Mouse (Mus musculus): ENCODE results near the gene Dbndd2.

The Dbndd2 gene

GRCm38 (mm10) chr2:164448921-164449320 is 37.0 kb upstream of the Dbndd2 start:
- H3K27me3 ChIP-seq (ENCODE audit: insufficient read depth, low read length): peaks cover 19% of the 10 kb centered on the region; the same call in 1 of the 2 replicates
- H3K4me1 ChIP-seq (replicated peaks; ENCODE audit: low read depth, low read length): peaks cover 52% of the 10 kb centered on the region
- H3K4me3 ChIP-seq (replicated peaks; ENCODE audit: low read length): no peak overlapping the region
- no peaks in the 10 kb centered on the region for H3K36me3 ChIP-seq (ENCODE audit: insufficient read depth, low read length)
- no peak for TF ChIP-seq NANOG (IDR thresholded peaks at IDR 0.05; ENCODE audit: borderline replicate concordance, low read length)
- no peak for TF ChIP-seq POU5F1 (IDR thresholded peaks at IDR 0.05; ENCODE audit: borderline replicate concordance, low read length)
- no peak for TF ChIP-seq CTCF (conservative IDR thresholded peaks at IDR 0.05; ENCODE audit: low read length)
- H3K9me3 ChIP-seq (ENCODE audit: low read length): 0 out of 2 replicates have a peak, but pooled peaks cover 3% of the 10 kb centered on the region

GRCm38 (mm10) chr2:164449341-164450042 is 36.4 kb upstream of the Dbndd2 start:
- Histone ChIP-seq H3K27me3 (ENCODE audit: insufficient read depth, low read length) (peaks cover 14% of the 10 kb centered on the region; the same call in 1 of the 2 replicates), H3K9me3 (ENCODE audit: low read length) (0 out of 2 replicates have a peak, but pooled peaks cover 3% of the 10 kb centered on the region), H3K4me1 (replicated peaks; ENCODE audit: low read depth, low read length) (peaks cover 52% of the 10 kb centered on the region), H3K36me3 (ENCODE audit: insufficient read depth, low read length) (no peaks in the 10 kb centered on the region), H3K4me3 (replicated peaks; ENCODE audit: low read length) (no peak overlapping the region)
- TF ChIP-seq POU5F1 (IDR thresholded peaks at IDR 0.05; ENCODE audit: borderline replicate concordance, low read length) (no peak), CTCF (conservative IDR thresholded peaks at IDR 0.05; ENCODE audit: low read length) (no peak), NANOG (IDR thresholded peaks at IDR 0.05; ENCODE audit: borderline replicate concordance, low read length) (no peak)

- H3K27me3 ChIP-seq (ENCODE audit: insufficient read depth, low read length): peaks cover 13% of the 10 kb centered on the region; the same call in 1 of the 2 replicates
- peaks cover 66% of the 10 kb centered on the region for H3K4me1 ChIP-seq (replicated peaks; ENCODE audit: low read depth, low read length)
- H3K36me3 ChIP-seq (ENCODE audit: insufficient read depth, low read length): no peaks in the 10 kb centered on the region
- 0 out of 2 replicates have a peak overlapping the region, but pooled peaks have one; percentile 10 for H3K4me3 ChIP-seq (replicated peaks; ENCODE audit: low read length)
- TF ChIP-seq CTCF (conservative IDR thresholded peaks at IDR 0.05; ENCODE audit: low read length) (no peak), POU5F1 (IDR thresholded peaks at IDR 0.05; ENCODE audit: borderline replicate concordance, low read length) (no peak), NANOG (IDR thresholded peaks at IDR 0.05; ENCODE audit: borderline replicate concordance, low read length) (peak; percentile 3; the same call in 1 of the 2 replicates)
- H3K9me3 ChIP-seq (ENCODE audit: low read length): 0 out of 2 replicates have a peak, but pooled peaks cover 3% of the 10 kb centered on the region
Observed at GRCm38 (mm10) chr2:164452000-164452676, 33.8 kb upstream of the Dbndd2 start.

- 0 out of 2 replicates have a peak, but pooled peaks cover 3% of the 10 kb centered on the region for H3K9me3 ChIP-seq (ENCODE audit: low read length)
- peaks cover 74% of the 10 kb centered on the region for H3K4me1 ChIP-seq (replicated peaks; ENCODE audit: low read depth, low read length)
- no peak overlapping the region for H3K4me3 ChIP-seq (replicated peaks; ENCODE audit: low read length)
- H3K36me3 ChIP-seq (ENCODE audit: insufficient read depth, low read length): no peaks in the 10 kb centered on the region
- H3K27me3 ChIP-seq (ENCODE audit: insufficient read depth, low read length): peaks cover 13% of the 10 kb centered on the region; the same call in 1 of the 2 replicates
- TF ChIP-seq POU5F1 (IDR thresholded peaks at IDR 0.05; ENCODE audit: borderline replicate concordance, low read length): no peak
- TF ChIP-seq CTCF (conservative IDR thresholded peaks at IDR 0.05; ENCODE audit: low read length): no peak
- no peak for TF ChIP-seq NANOG (IDR thresholded peaks at IDR 0.05; ENCODE audit: borderline replicate concordance, low read length)
Observed at GRCm38 (mm10) chr2:164453047-164453757, 32.7 kb upstream of the Dbndd2 start.

- no peak for TF ChIP-seq NANOG (IDR thresholded peaks at IDR 0.05; ENCODE audit: borderline replicate concordance, low read length)
- Histone ChIP-seq H3K4me3 (replicated peaks; ENCODE audit: low read length) (no peak overlapping the region), H3K4me1 (replicated peaks; ENCODE audit: low read depth, low read length) (peaks cover 81% of the 10 kb centered on the region), H3K9me3 (ENCODE audit: low read length) (0 out of 2 replicates have a peak, but pooled peaks cover 3% of the 10 kb centered on the region), H3K36me3 (ENCODE audit: insufficient read depth, low read length) (no peaks in the 10 kb centered on the region), H3K27me3 (ENCODE audit: insufficient read depth, low read length) (peaks cover 10% of the 10 kb centered on the region; the same call in 1 of the 2 replicates)
Observed at GRCm38 (mm10) chr2:164453887-164454500, 31.9 kb upstream of the Dbndd2 start.

DNA sequence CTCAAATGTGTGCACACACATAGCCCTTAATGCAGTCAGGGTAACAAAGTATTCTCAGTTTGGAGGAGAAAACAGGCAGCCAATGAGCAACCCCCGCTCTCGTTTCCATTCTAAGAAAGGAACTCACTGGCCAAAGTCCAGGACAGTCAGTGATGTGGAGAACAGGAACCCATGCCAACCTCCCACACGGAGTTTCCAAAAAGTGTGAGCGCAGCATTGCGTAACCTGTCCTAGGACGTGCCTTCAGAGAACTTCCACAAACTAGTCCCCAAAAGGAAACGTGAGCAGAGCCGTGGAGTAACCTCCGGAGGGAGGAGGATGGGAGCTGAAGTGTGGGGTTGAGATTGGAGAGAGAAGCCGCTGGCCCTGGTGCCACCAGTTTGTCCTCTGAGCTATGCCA is 31.1 kb upstream of the Dbndd2 start:
- Histone ChIP-seq H3K9me3 (ENCODE audit: low read length) (0 out of 2 replicates have a peak, but pooled peaks cover 3% of the 10 kb centered on the region), H3K4me1 (replicated peaks; ENCODE audit: low read depth, low read length) (peaks cover 81% of the 10 kb centered on the region), H3K36me3 (ENCODE audit: insufficient read depth, low read length) (no peaks in the 10 kb centered on the region), H3K27me3 (ENCODE audit: insufficient read depth, low read length) (0 out of 2 replicates have a peak, but pooled peaks cover 3% of the 10 kb centered on the region), H3K4me3 (replicated peaks; ENCODE audit: low read length) (no peak overlapping the region)
- no peak for TF ChIP-seq NANOG (IDR thresholded peaks at IDR 0.05; ENCODE audit: borderline replicate concordance, low read length)

GRCm38 (mm10) chr2:164455421-164456190 is 30.3 kb upstream of the Dbndd2 start:
- no peaks in the 10 kb centered on the region for H3K9me3 ChIP-seq (ENCODE audit: low read length)
- peaks cover 80% of the 10 kb centered on the region for H3K4me1 ChIP-seq (replicated peaks; ENCODE audit: low read depth, low read length)
- H3K27me3 ChIP-seq (ENCODE audit: insufficient read depth, low read length): 0 out of 2 replicates have a peak, but pooled peaks cover 3% of the 10 kb centered on the region
- no peak for TF ChIP-seq CTCF (conservative IDR thresholded peaks at IDR 0.05; ENCODE audit: low read length)
- peak; percentile 32; the same call in 1 of the 2 replicates for TF ChIP-seq NANOG (IDR thresholded peaks at IDR 0.05; ENCODE audit: borderline replicate concordance, low read length)
- no peak overlapping the region for H3K4me3 ChIP-seq (replicated peaks; ENCODE audit: low read length)
- H3K36me3 ChIP-seq (ENCODE audit: insufficient read depth, low read length): no peaks in the 10 kb centered on the region
